Mouse (Mus musculus): ENCODE measurements around the gene Oma1. TPM values are rescaled to one million over a fixed set of nuclear protein-coding genes. Genes with fewer than 3 reads are reported as not detected.

Gene Oma1
- polyA plus RNA-seq, 1 experiment: 5.7 TPM

GRCm38 (mm10) chr4:103321461-103321860, 7.8 kb downstream of the Oma1 start:
- DNase-seq (ENCODE audit: low read depth): no peak
- TF ChIP-seq POLR2A (IDR thresholded peaks at IDR 0.05; ENCODE audit: borderline replicate concordance, extremely low read depth, insufficient read depth, insufficient read length, poor library complexity, severe bottlenecking) (no peak), CTCF (IDR thresholded peaks at IDR 0.05; ENCODE audit: borderline replicate concordance, extremely low read depth, insufficient read depth, insufficient read length) (no peak)

- TF ChIP-seq POLR2A (IDR thresholded peaks at IDR 0.05; ENCODE audit: borderline replicate concordance, extremely low read depth, insufficient read depth, insufficient read length, poor library complexity, severe bottlenecking): no peak
- DNase-seq (ENCODE audit: low read depth): peak; percentile 83
Observed at GRCm38 (mm10) chr4:103324688-103325451, 11.3 kb downstream of the Oma1 start.

- no peak for DNase-seq (ENCODE audit: low read depth)
- TF ChIP-seq POLR2A (IDR thresholded peaks at IDR 0.05; ENCODE audit: borderline replicate concordance, extremely low read depth, insufficient read depth, insufficient read length, poor library complexity, severe bottlenecking): no peak
Observed at GRCm38 (mm10) chr4:103326994-103327393, 13.4 kb downstream of the Oma1 start.

- TF ChIP-seq POLR2A (IDR thresholded peaks at IDR 0.05; ENCODE audit: borderline replicate concordance, extremely low read depth, insufficient read depth, insufficient read length, poor library complexity, severe bottlenecking) (no peak), CTCF (IDR thresholded peaks at IDR 0.05; ENCODE audit: borderline replicate concordance, extremely low read depth, insufficient read depth, insufficient read length) (no peak)
- peak; percentile 69 for DNase-seq (ENCODE audit: low read depth)
Observed at GRCm38 (mm10) chr4:103329348-103329747, 15.7 kb downstream of the Oma1 start.

GRCm38 (mm10) chr4:103335134-103335533, 21.5 kb downstream of the Oma1 start:
- TF ChIP-seq CTCF (IDR thresholded peaks at IDR 0.05; ENCODE audit: borderline replicate concordance, extremely low read depth, insufficient read depth, insufficient read length) (no peak), POLR2A (IDR thresholded peaks at IDR 0.05; ENCODE audit: borderline replicate concordance, extremely low read depth, insufficient read depth, insufficient read length, poor library complexity, severe bottlenecking) (no peak)
- DNase-seq (ENCODE audit: low read depth): no peak

- no peak for DNase-seq (ENCODE audit: low read depth)
- TF ChIP-seq POLR2A (IDR thresholded peaks at IDR 0.05; ENCODE audit: borderline replicate concordance, extremely low read depth, insufficient read depth, insufficient read length, poor library complexity, severe bottlenecking): no peak
- TF ChIP-seq CTCF (IDR thresholded peaks at IDR 0.05; ENCODE audit: borderline replicate concordance, extremely low read depth, insufficient read depth, insufficient read length): no peak
Observed at GRCm38 (mm10) chr4:103340726-103341125, 27.1 kb downstream of the Oma1 start.

- no peak for TF ChIP-seq CTCF (IDR thresholded peaks at IDR 0.05; ENCODE audit: borderline replicate concordance, extremely low read depth, insufficient read depth, insufficient read length)
- DNase-seq (ENCODE audit: low read depth): no peak
Observed at GRCm38 (mm10) chr4:103341620-103342019, 28.0 kb downstream of the Oma1 start.

GRCm38 (mm10) chr4:103346058-103346457, 32.4 kb downstream of the Oma1 start:
- no peak for TF ChIP-seq POLR2A (IDR thresholded peaks at IDR 0.05; ENCODE audit: borderline replicate concordance, extremely low read depth, insufficient read depth, insufficient read length, poor library complexity, severe bottlenecking)
- peak; percentile 48; the same call in 1 of the 2 replicates for TF ChIP-seq CTCF (IDR thresholded peaks at IDR 0.05; ENCODE audit: borderline replicate concordance, extremely low read depth, insufficient read depth, insufficient read length)
- DNase-seq (ENCODE audit: low read depth): peak; percentile 81

GRCm38 (mm10) chr4:103346849-103347248, 33.2 kb downstream of the Oma1 start:
- no peak for DNase-seq (ENCODE audit: low read depth)
- TF ChIP-seq POLR2A (IDR thresholded peaks at IDR 0.05; ENCODE audit: borderline replicate concordance, extremely low read depth, insufficient read depth, insufficient read length, poor library complexity, severe bottlenecking): no peak
- TF ChIP-seq CTCF (IDR thresholded peaks at IDR 0.05; ENCODE audit: borderline replicate concordance, extremely low read depth, insufficient read depth, insufficient read length): no peak

GRCm38 (mm10) chr4:103349219-103349618, 35.6 kb downstream of the Oma1 start:
- TF ChIP-seq POLR2A (IDR thresholded peaks at IDR 0.05; ENCODE audit: borderline replicate concordance, extremely low read depth, insufficient read depth, insufficient read length, poor library complexity, severe bottlenecking) (no peak), CTCF (IDR thresholded peaks at IDR 0.05; ENCODE audit: borderline replicate concordance, extremely low read depth, insufficient read depth, insufficient read length) (peak; percentile 40; the same call in 1 of the 2 replicates)
- no peak for DNase-seq (ENCODE audit: low read depth)

- peak; percentile 40 for DNase-seq (ENCODE audit: low read depth)
- TF ChIP-seq CTCF (IDR thresholded peaks at IDR 0.05; ENCODE audit: borderline replicate concordance, extremely low read depth, insufficient read depth, insufficient read length) (no peak), POLR2A (IDR thresholded peaks at IDR 0.05; ENCODE audit: borderline replicate concordance, extremely low read depth, insufficient read depth, insufficient read length, poor library complexity, severe bottlenecking) (no peak)
Observed at GRCm38 (mm10) chr4:103352926-103353325, 39.3 kb downstream of the Oma1 start.

- peak; percentile 18 for DNase-seq (ENCODE audit: low read depth)
- no peak for TF ChIP-seq CTCF (IDR thresholded peaks at IDR 0.05; ENCODE audit: borderline replicate concordance, extremely low read depth, insufficient read depth, insufficient read length)
- no peak for TF ChIP-seq POLR2A (IDR thresholded peaks at IDR 0.05; ENCODE audit: borderline replicate concordance, extremely low read depth, insufficient read depth, insufficient read length, poor library complexity, severe bottlenecking)
Observed at GRCm38 (mm10) chr4:103357457-103357856, 43.8 kb downstream of the Oma1 start.

Data from brain, embryonic 14.5 days (tissue).